Mouse (Mus musculus) neutrophil, adult 5-6 weeks (primary cell): ENCODE results near the gene Josd1. TPM values are rescaled to one million over a fixed set of nuclear protein-coding genes. Genes with fewer than 3 reads are reported as not detected.
A peak's percentile ranks its signal among the peaks of the same experiment; 100 is the strongest.
"Not testable (repeated sequence)": the region's sequence is repeated elsewhere in the genome, so short reads cannot be mapped to it uniquely, and the experiment has no call there.

Source experiments
- ATAC-seq: fragments of 151-379, 151-347 bp; 2 replicates; pipeline ENCODE4 v1.8.0; 2017; ENCODE audit warnings: mild to moderate bottlenecking, moderate TSS enrichment; ENCODE audit not compliant: insufficient number of reproducible peaks, poor library complexity, low FRiP score, severe bottlenecking; ENCODE audit errors: extremely low read depth
- total RNA-seq: library from RNA; stranded (forward); fragments of 200-1000 nt; gene quantifications from 2 replicates; pipeline ENCODE4 v1.2.3, GENCODE M21; 2017

The Josd1 gene
- total RNA-seq, 1 experiment from 2014 or later, result 17.2 TPM

- no peak for ATAC-seq
Measured at GRCm38 (mm10) chr15:79695516-79695915, 7.8 kb upstream of the Josd1 start.

- ATAC-seq, result no peak
Measured at GRCm38 (mm10) chr15:79694512-79694911, 6.8 kb upstream of the Josd1 start.

- ATAC-seq, result no peak
Measured at GRCm38 (mm10) chr15:79693740-79694139, 6.0 kb upstream of the Josd1 start.

GRCm38 (mm10) chr15:79692334-79692733 is 4.6 kb upstream of the Josd1 start:
- ATAC-seq, result no peak

GRCm38 (mm10) chr15:79691023-79691508 is 3.3 kb upstream of the Josd1 start:
- no peak for ATAC-seq

- peak; percentile 79 for ATAC-seq
Measured at GRCm38 (mm10) chr15:79690426-79691022, 2.8 kb upstream of the Josd1 start, which contains the start of gene Gtpbp1. Gene Gtpbp1, plus strand, starts transcription at chr15:79690845.

GRCm38 (mm10) chr15:79689662-79690425 is 2.1 kb upstream of the Josd1 start:
- ATAC-seq, result no peak

- ATAC-seq, result no peak
Measured at GRCm38 (mm10) chr15:79688268-79688956, 693 bp upstream of the Josd1 start.

- no peak for ATAC-seq
Measured at GRCm38 (mm10) chr15:79687175-79687574, 544 bp downstream of the Josd1 start.

- ATAC-seq, result no peak
Measured at GRCm38 (mm10) chr15:79686046-79686869, 1.5 kb downstream of the Josd1 start.

GRCm38 (mm10) chr15:79685141-79685641 is 2.5 kb downstream of the Josd1 start:
- no peak for ATAC-seq

GRCm38 (mm10) chr15:79684616-79685015 is 3.1 kb downstream of the Josd1 start:
- ATAC-seq, result no peak

- ATAC-seq, result no peak
Measured at GRCm38 (mm10) chr15:79683707-79684465, 3.8 kb downstream of the Josd1 start.

- peak; percentile 36; the same call in 1 of the 2 replicates for ATAC-seq
Measured at GRCm38 (mm10) chr15:79683146-79683545, 4.6 kb downstream of the Josd1 start.

GRCm38 (mm10) chr15:79681973-79682372 is 5.7 kb downstream of the Josd1 start:
- no peak for ATAC-seq

- no peak for ATAC-seq
Measured at GRCm38 (mm10) chr15:79677936-79678335, 9.8 kb downstream of the Josd1 start.

- not testable (repeated sequence) for ATAC-seq
Measured at GRCm38 (mm10) chr15:79671828-79672348, 15.8 kb downstream of the Josd1 start.

- no peak for ATAC-seq
Measured at GRCm38 (mm10) chr15:79670972-79671299, 16.8 kb downstream of the Josd1 start.
